Mouse (Mus musculus) kidney, adult 2 months (tissue): ENCODE measurements around the gene Sh3bp4.

ENCODE experiments used
- CTCF ChIP-seq: fragments of 200-500 bp; conservative IDR thresholded peaks from 2 replicates; pipeline ENCODE4 v1.5.1; 2011; ENCODE audit warnings: low read depth, mild to moderate bottlenecking, control low read depth, low read length, moderate library complexity, mixed read lengths; ENCODE audit not compliant: insufficient read depth, insufficient read length
- POLR2A ChIP-seq: fragments of 200-500 bp; IDR thresholded peaks from one replicate; pipeline ENCODE4 v1.6.1; 2011; ENCODE audit warnings: low read depth, low read length, control low read depth

DNA sequence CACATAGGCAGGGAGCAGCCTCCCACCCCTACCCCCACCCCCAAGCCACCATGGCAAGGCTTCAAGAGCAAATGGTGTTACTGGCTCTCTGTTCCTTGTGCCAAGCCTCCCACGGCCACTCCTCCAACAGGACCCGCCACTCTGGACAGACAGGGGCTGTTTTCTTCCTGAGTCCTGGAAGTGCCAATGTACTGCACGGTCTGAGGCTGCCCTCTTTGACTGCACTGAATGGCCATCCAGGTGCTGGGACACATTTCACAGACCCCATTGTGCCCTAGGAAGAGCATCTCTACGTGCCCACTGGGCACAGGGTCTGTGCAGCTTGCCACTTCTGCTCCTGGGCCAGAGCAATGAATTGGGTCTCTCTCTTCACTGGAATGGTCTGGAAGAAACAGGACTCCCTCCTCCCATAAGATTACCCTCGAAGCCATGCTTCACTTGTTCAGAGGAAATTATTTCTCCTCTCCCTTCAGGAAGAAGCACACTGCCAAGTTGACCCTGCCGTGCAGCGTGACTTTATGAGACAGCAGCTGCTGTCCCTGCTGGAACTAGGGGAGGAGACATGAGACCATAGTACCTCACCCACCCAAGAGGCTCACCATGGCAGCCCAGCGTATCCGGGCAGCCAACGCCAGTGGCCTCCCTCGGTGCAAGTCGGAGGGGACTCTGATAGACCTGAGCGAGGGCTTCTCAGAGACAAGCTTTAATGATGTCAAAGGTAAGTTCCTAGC, 67.0 kb downstream of the Sh3bp4 start:
- no peak for TF ChIP-seq POLR2A
- TF ChIP-seq CTCF, result no peak
